In genomic region chr7:30873083-30873482, GRCm38 (mm10) we compare ENCODE assay signal across 8 mouse cellular contexts. TPM values are rescaled to one million over a fixed set of nuclear protein-coding genes. Genes with fewer than 3 reads are reported as not detected.
DNase-seq lines count a peak whose midpoint lies in the region; ATAC-seq and TF ChIP-seq lines count a peak whose summit lies in the region.

No protein-coding gene starts in this region.

- TF ChIP-seq CTCF in heart, adult 2 months (IDR thresholded peaks at IDR 0.05), result peak; percentile 79
- TF ChIP-seq CTCF in kidney, adult 2 months (conservative IDR thresholded peaks at IDR 0.05; ENCODE audit: insufficient read depth, insufficient read length, low read depth, low read length), result peak; percentile 79

- H3K4me1 ChIP-seq in heart, adult 2 months (ENCODE audit: control insufficient read depth, insufficient read depth, low read length), result no peaks in the 10 kb centered on the region
- H3K4me1 ChIP-seq in kidney, adult 2 months (ENCODE audit: control insufficient read depth, insufficient read depth, low read length), result no peaks in the 10 kb centered on the region
- peaks cover 5% of the 10 kb centered on the region for H3K4me1 ChIP-seq in limb, embryonic 10.5 days
- H3K4me1 ChIP-seq in midbrain, embryonic 15.5 days, result no peaks in the 10 kb centered on the region

- no peak for TF ChIP-seq EP300 in heart, adult 2 months (IDR thresholded peaks at IDR 0.05; ENCODE audit: insufficient read depth, low read depth, low read length)

- intact Hi-C loops in heart, adult 2 months (cut with DNase I), result loop anchor here (1.0 kb wide), 1 partner anchor 101 kb away; no protein-coding TSS in a partner anchor

- H3K27me3 ChIP-seq in heart, adult 2 months (ENCODE audit: control insufficient read depth, insufficient read depth, low read length), result no peaks in the 10 kb centered on the region
- H3K27me3 ChIP-seq in kidney, adult 2 months (replicated peaks; ENCODE audit: control insufficient read depth, insufficient read depth, low read length), result no peaks in the 10 kb centered on the region
- peaks cover 9% of the 10 kb centered on the region for H3K27me3 ChIP-seq in limb, embryonic 10.5 days (ENCODE audit: low read depth, poor library complexity, severe bottlenecking)
- no peaks in the 10 kb centered on the region for H3K27me3 ChIP-seq in midbrain, embryonic 15.5 days (replicated peaks)

- no peaks in the 10 kb centered on the region for H3K79me2 ChIP-seq in heart, adult 2 months (replicated peaks; ENCODE audit: control insufficient read depth, insufficient read depth, low read length)

- H3K4me3 ChIP-seq in heart, adult 2 months, result no peak overlapping the region
- no peak overlapping the region for H3K4me3 ChIP-seq in kidney, adult 2 months (ENCODE audit: insufficient read depth, low read depth, low read length)
- H3K4me3 ChIP-seq in limb, embryonic 10.5 days, result no peak overlapping the region
- H3K4me3 ChIP-seq in midbrain, embryonic 15.5 days, result no peak overlapping the region

- H3K9ac ChIP-seq in heart, adult 2 months (ENCODE audit: low read depth, low read length), result no peak overlapping the region
- H3K9ac ChIP-seq in midbrain, embryonic 15.5 days, result no peak overlapping the region

- no peak for TF ChIP-seq POLR2A in heart, adult 2 months (IDR thresholded peaks at IDR 0.05; ENCODE audit: insufficient read depth, low read depth, low read length)
- TF ChIP-seq POLR2A in kidney, adult 2 months (IDR thresholded peaks at IDR 0.05; ENCODE audit: low read depth, low read length), result no peak

- no peak for ATAC-seq in midbrain, embryonic 15.5 days (replicated peaks)
- no peak for ATAC-seq in erythroid progenitor cell, adult 5-6 weeks (replicated peaks; ENCODE audit: low FRiP score, poor library complexity, severe bottlenecking)

- no peaks in the 10 kb centered on the region for H3K36me3 ChIP-seq in heart, adult 2 months (ENCODE audit: control insufficient read depth, insufficient read depth, low read length)
- H3K36me3 ChIP-seq in kidney, adult 2 months (ENCODE audit: control insufficient read depth, insufficient read depth, low read length), result no peaks in the 10 kb centered on the region
- H3K36me3 ChIP-seq in limb, embryonic 10.5 days, result no peaks in the 10 kb centered on the region
- H3K36me3 ChIP-seq in midbrain, embryonic 15.5 days (replicated peaks), result no peaks in the 10 kb centered on the region

- DNase-seq in adrenal gland, adult (ENCODE audit: inconsistent age in 2 of 2, low spot score in 1 of 2), result peak; percentile 77 to 91
- DNase-seq in embryo, embryonic 10 days (ENCODE audit: low spot score), result peak; percentile 81
- DNase-seq in heart, adult 2 months, result peak; percentile 66 to 73
- DNase-seq in kidney, adult 2 months, result peak; percentile 81
- peak; percentile 77 for DNase-seq in limb, embryonic 10.5 days (ENCODE audit: low spot score)
- peak; percentile 59 to 83 for DNase-seq in spleen, adult 18-20 months

- no peaks in the 10 kb centered on the region for H3K9me3 ChIP-seq in limb, embryonic 10.5 days (replicated peaks)
- H3K9me3 ChIP-seq in midbrain, embryonic 15.5 days, result no peaks in the 10 kb centered on the region

- H3K4me2 ChIP-seq in midbrain, embryonic 15.5 days, result peak overlapping the region; percentile 11; the same call in 1 of the 2 replicates

- no peak overlapping the region for H3K27ac ChIP-seq in heart, adult 2 months
- no peak overlapping the region for H3K27ac ChIP-seq in kidney, adult 2 months (ENCODE audit: insufficient read depth, low read depth, low read length)
- no peak overlapping the region for H3K27ac ChIP-seq in limb, embryonic 10.5 days
- no peak overlapping the region for H3K27ac ChIP-seq in midbrain, embryonic 15.5 days

- 20% methylated on average over 15 of the region's 15 CpGs for WGBS in heart, adult 2 months
- 14% methylated on average over 15 of the region's 15 CpGs for WGBS in kidney, adult 2 months
- 26% methylated on average over 15 of the region's 15 CpGs for WGBS in limb, embryonic 10.5 days
- 19% methylated on average over 15 of the region's 15 CpGs for WGBS in midbrain, embryonic 15.5 days

RNA-seq across cellular contexts. Expression of gene Cd22, which starts 7.1 kb away (rescaled TPM):
- total RNA-seq in heart, adult 2 months (2021), result 1 to 10 TPM in 1 of 2 experiments, under 1 TPM in 1; 0.57 to 1.3 TPM
- 1.1 and 8.1 TPM in 2 replicates for polyA plus RNA-seq in heart, adult 2 months (2012; rRNA removed)
- polyA plus RNA-seq in kidney, adult 2 months (2012; rRNA removed), result 0.42 and 11.2 TPM in 2 replicates
- polyA plus RNA-seq in limb, embryonic 10.5 days (2016; fragmentation: Nextera tagmentation; extraction: Ambion mirVana), result 0.59 TPM in 1 of 2 replicates, not detected in the other
- not detected in 2 replicates for polyA plus RNA-seq in midbrain, embryonic 15.5 days (2015; fragmentation: Nextera tagmentation; extraction: Ambion mirVana)
- 2.9 and 3.6 TPM in 2 replicates for total RNA-seq in erythroid progenitor cell, adult 5-6 weeks (2015; ENCODE audit: low replicate concordance)
- 1.0 and 3.3 TPM in 2 replicates for total RNA-seq in erythroid progenitor cell, adult 5-6 weeks (2017; ENCODE audit: low replicate concordance)

RNA-seq across cellular contexts. Expression of gene Ffar1, which starts 11.7 kb away (rescaled TPM):
- not detected for total RNA-seq in heart, adult 2 months (2021)
- 0.20 TPM in 1 of 2 replicates, not detected in the other for polyA plus RNA-seq in heart, adult 2 months (2012; rRNA removed)
- 0.03 and 0.48 TPM in 2 replicates for polyA plus RNA-seq in kidney, adult 2 months (2012; rRNA removed)
- polyA plus RNA-seq in limb, embryonic 10.5 days (2016; fragmentation: Nextera tagmentation; extraction: Ambion mirVana), result not detected in 2 replicates
- not detected in 2 replicates for polyA plus RNA-seq in midbrain, embryonic 15.5 days (2015; fragmentation: Nextera tagmentation; extraction: Ambion mirVana)
- not detected in 2 replicates for total RNA-seq in erythroid progenitor cell, adult 5-6 weeks (2015; ENCODE audit: low replicate concordance)
- not detected in 2 replicates for total RNA-seq in erythroid progenitor cell, adult 5-6 weeks (2017; ENCODE audit: low replicate concordance)

RNA-seq across cellular contexts. Expression of gene Ffar3, which starts 17.1 kb away (rescaled TPM):
- not detected for total RNA-seq in heart, adult 2 months (2021)
- not detected in 2 replicates for polyA plus RNA-seq in heart, adult 2 months (2012; rRNA removed)
- polyA plus RNA-seq in kidney, adult 2 months (2012; rRNA removed), result 0.07 and 0.08 TPM in 2 replicates
- not detected in 2 replicates for polyA plus RNA-seq in limb, embryonic 10.5 days (2016; fragmentation: Nextera tagmentation; extraction: Ambion mirVana)
- not detected in 2 replicates for polyA plus RNA-seq in midbrain, embryonic 15.5 days (2015; fragmentation: Nextera tagmentation; extraction: Ambion mirVana)
- not detected in 2 replicates for total RNA-seq in erythroid progenitor cell, adult 5-6 weeks (2015; ENCODE audit: low replicate concordance)
- not detected in 2 replicates for total RNA-seq in erythroid progenitor cell, adult 5-6 weeks (2017; ENCODE audit: low replicate concordance)

RNA-seq across cellular contexts. Expression of gene Mag, which starts 41.6 kb away (rescaled TPM):
- not detected for total RNA-seq in heart, adult 2 months (2021)
- polyA plus RNA-seq in heart, adult 2 months (2012; rRNA removed), result 0.27 and 0.32 TPM in 2 replicates
- polyA plus RNA-seq in kidney, adult 2 months (2012; rRNA removed), result 0.71 and 0.94 TPM in 2 replicates
- 0.21 TPM in 1 of 2 replicates, not detected in the other for polyA plus RNA-seq in limb, embryonic 10.5 days (2016; fragmentation: Nextera tagmentation; extraction: Ambion mirVana)
- polyA plus RNA-seq in midbrain, embryonic 15.5 days (2015; fragmentation: Nextera tagmentation; extraction: Ambion mirVana), result 2.9 and 3.4 TPM in 2 replicates
- total RNA-seq in erythroid progenitor cell, adult 5-6 weeks (2015; ENCODE audit: low replicate concordance), result not detected in 2 replicates
- not detected in 2 replicates for total RNA-seq in erythroid progenitor cell, adult 5-6 weeks (2017; ENCODE audit: low replicate concordance)

RNA-seq across cellular contexts. Expression of gene Ffar2, which starts 49.5 kb away (rescaled TPM):
- not detected for total RNA-seq in heart, adult 2 months (2021)
- polyA plus RNA-seq in heart, adult 2 months (2012; rRNA removed), result 0.18 and 0.61 TPM in 2 replicates
- 1.2 and 1.4 TPM in 2 replicates for polyA plus RNA-seq in kidney, adult 2 months (2012; rRNA removed)
- polyA plus RNA-seq in limb, embryonic 10.5 days (2016; fragmentation: Nextera tagmentation; extraction: Ambion mirVana), result not detected in 2 replicates
- polyA plus RNA-seq in midbrain, embryonic 15.5 days (2015; fragmentation: Nextera tagmentation; extraction: Ambion mirVana), result not detected in 2 replicates
- 2.2 and 7.1 TPM in 2 replicates for total RNA-seq in erythroid progenitor cell, adult 5-6 weeks (2015; ENCODE audit: low replicate concordance)
- 3.1 and 6.0 TPM in 2 replicates for total RNA-seq in erythroid progenitor cell, adult 5-6 weeks (2017; ENCODE audit: low replicate concordance)
